Mouse (Mus musculus) embryonic facial prominence, embryonic 14.5 days (tissue): Measurements from ENCODE around the gene Ubqln3. TPM values are rescaled to one million over a fixed set of nuclear protein-coding genes. Genes with fewer than 3 reads are reported as not detected.

Source experiments
- ATAC-seq: fragments of 200-750 bp; cut with Nextera tagmentation; 2 replicates; pipeline ENCODE4 v1.8.0; 2017; ENCODE audit warnings: low read depth, moderate number of reproducible peaks, moderate TSS enrichment
- DNase-seq: peaks from one replicate; pipeline ENCODE4 v3.0.0-alpha.2; 2015; ENCODE audit warnings: low spot score
- H3K27ac ChIP-seq: fragments of 300-500 bp; sonication (generic); replicated peaks from 2 replicates; pipeline ENCODE4 v1.5.1; 2014; ENCODE audit warnings: low read depth, mild to moderate bottlenecking, low read length, moderate library complexity
- H3K27me3 ChIP-seq: fragments of 300-500 bp; sonication (generic); replicated peaks from 2 replicates; pipeline ENCODE4 v1.6.1; 2014; ENCODE audit warnings: low read length; ENCODE audit not compliant: control insufficient read depth, insufficient read depth
- H3K36me3 ChIP-seq: fragments of 300-500 bp; sonication (generic); 2 replicates; pipeline ENCODE4 v1.6.1; 2014; ENCODE audit warnings: low read length, mixed read lengths; ENCODE audit not compliant: control insufficient read depth, insufficient read depth
- H3K4me1 ChIP-seq: fragments of 300-500 bp; sonication (generic); 2 replicates; pipeline ENCODE4 v1.6.1; 2014; ENCODE audit warnings: antibody characterized with exemption, low read length; ENCODE audit not compliant: control insufficient read depth, insufficient read depth
- H3K4me2 ChIP-seq: fragments of 300-500 bp; sonication (generic); 2 replicates; pipeline ENCODE4 v1.6.1; 2014; ENCODE audit warnings: low read depth, mild to moderate bottlenecking, low read length, moderate library complexity, mixed read lengths
- H3K4me3 ChIP-seq: fragments of 300-500 bp; sonication (generic); 2 replicates; pipeline ENCODE4 v1.5.1; 2014; ENCODE audit warnings: low read depth, mild to moderate bottlenecking, low read length
- H3K9ac ChIP-seq: fragments of 300-500 bp; sonication (generic); 2 replicates; pipeline ENCODE4 v1.6.1; 2014; ENCODE audit warnings: low read depth, mild to moderate bottlenecking, low read length, moderate library complexity, mixed read lengths
- H3K9me3 ChIP-seq: fragments of 300-500 bp; sonication (generic); 2 replicates; pipeline ENCODE4 v1.6.1; 2016; ENCODE audit warnings: low read length; ENCODE audit not compliant: control insufficient read depth
- WGBS: fragments of 180-500 bp; shearing (Covaris S2); extraction: QIAGEN DNeasy Blood & Tissue Kit; methylation state at CpG from one replicate; pipeline ENCODE4 v1.1.7; 2014; 5-methylcytosine and 5-hydroxymethylcytosine counted together
- polyA plus RNA-seq: library from polyadenylated mRNA; unstranded; fragments of >200 nt; fragmentation: Nextera tagmentation; extraction: Ambion mirVana; gene quantifications from 2 replicates; pipeline ENCODE4 v1.2.1, GENCODE M21; 2014

Gene Ubqln3
- polyA plus RNA-seq, 1 experiment from 2014 or later = 0.21 TPM

GRCm38 (mm10) chr7:104137305-104137704, 5.8 kb downstream of the Ubqln3 start, which contains the start of gene Olfr643:
Olfr643 (minus strand) TSS chr7:104137405.
- H3K4me1 ChIP-seq = no peaks in the 10 kb centered on the region
- ATAC-seq = no peak
- H3K27me3 ChIP-seq = no peaks in the 10 kb centered on the region
- DNase-seq = no peak
- H3K9me3 ChIP-seq = no peaks in the 10 kb centered on the region
- WGBS = 87% methylated on average over 5 of the region's 5 CpGs
- H3K36me3 ChIP-seq = no peaks in the 10 kb centered on the region
- no peak within 1 kb of the TSS for H3K27ac ChIP-seq
- no peak within 1 kb of the TSS for H3K9ac ChIP-seq
- H3K4me3 ChIP-seq = no peak within 1 kb of the TSS
- no peak within 1 kb of the TSS for H3K4me2 ChIP-seq

DNA sequence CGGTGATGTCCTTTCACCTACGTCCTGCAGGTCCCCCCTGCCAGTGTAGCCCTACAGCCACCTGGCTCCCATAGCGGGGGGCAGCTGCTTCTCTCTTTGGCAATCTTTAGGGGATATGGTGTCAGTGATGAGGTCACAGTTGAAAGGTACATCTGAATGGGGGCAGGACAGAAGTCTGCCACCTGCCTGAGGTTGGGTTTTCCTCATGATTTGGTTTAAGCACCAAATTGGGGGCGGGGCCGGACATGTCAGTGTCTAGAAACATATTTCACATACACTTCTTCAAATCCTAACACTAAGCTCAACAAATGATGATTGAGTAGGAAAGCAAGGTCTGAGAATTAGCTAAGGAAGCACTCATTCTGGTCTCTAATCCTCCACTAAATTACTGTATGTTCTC, 13.4 kb downstream of the Ubqln3 start, which contains the start of gene Ubqln5:
Gene Ubqln5, minus strand, starts transcription at position 101 of the 400 bp plus-strand sequence.
- 91% methylated on average over 5 of the region's 5 CpGs for WGBS
- H3K27me3 ChIP-seq = no peaks in the 10 kb centered on the region
- H3K9ac ChIP-seq = no peak within 1 kb of the TSS
- no peaks in the 10 kb centered on the region for H3K4me1 ChIP-seq
- DNase-seq (no peak), ATAC-seq (no peak)
- no peaks in the 10 kb centered on the region for H3K36me3 ChIP-seq
- no peak within 1 kb of the TSS for H3K27ac ChIP-seq
- H3K4me2 ChIP-seq = no peak within 1 kb of the TSS
- H3K9me3 ChIP-seq = no peaks in the 10 kb centered on the region
- no peak within 1 kb of the TSS for H3K4me3 ChIP-seq

DNA sequence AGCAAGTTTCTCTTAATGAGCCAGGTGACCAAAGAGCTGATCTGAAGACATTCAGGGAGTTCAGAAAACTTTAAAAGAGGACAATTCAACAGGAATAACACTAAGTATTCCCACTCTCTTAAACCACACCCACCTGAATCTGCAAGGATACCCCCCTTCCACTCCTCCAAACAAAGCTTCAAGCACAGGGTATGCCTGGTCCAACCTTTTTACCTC, 38.4 kb downstream of the Ubqln3 start, which contains the start of gene Olfr646:
Gene Olfr646, plus strand, starts transcription at position 117 of the 216 bp plus-strand sequence.
- ATAC-seq = no peak
- H3K27me3 ChIP-seq = no peaks in the 10 kb centered on the region

GRCm38 (mm10) chr7:104103913-104104756, 38.9 kb downstream of the Ubqln3 start:
- DNase-seq (no peak), ATAC-seq (no peak)
- no peaks in the 10 kb centered on the region for H3K4me1 ChIP-seq
- H3K4me3 ChIP-seq = no peak overlapping the region
- H3K9ac ChIP-seq = no peak overlapping the region
- H3K27ac ChIP-seq = no peak overlapping the region
- 75% methylated on average over 4 of the region's 4 CpGs for WGBS
- H3K36me3 ChIP-seq = no peaks in the 10 kb centered on the region
- no peak overlapping the region for H3K4me2 ChIP-seq
- H3K27me3 ChIP-seq = no peaks in the 10 kb centered on the region
- H3K9me3 ChIP-seq = no peaks in the 10 kb centered on the region

More for the DNA sequence above, 38.4 kb downstream of the Ubqln3 start, which contains the start of gene Olfr646:
- H3K9me3 ChIP-seq = no peaks in the 10 kb centered on the region
- no peak within 1 kb of the TSS for H3K9ac ChIP-seq
- H3K4me2 ChIP-seq = no peak within 1 kb of the TSS
- no peaks in the 10 kb centered on the region for H3K36me3 ChIP-seq
- H3K4me1 ChIP-seq = no peaks in the 10 kb centered on the region
- H3K27ac ChIP-seq = no peak within 1 kb of the TSS
- no peak within 1 kb of the TSS for H3K4me3 ChIP-seq
- DNase-seq = no peak

Other genes with a start within 250 kb of the Ubqln3 start
- gene Olfr64, start 248.8 kb downstream of the Ubqln3 start, polyA plus RNA-seq = not detected in 2 replicates
- gene Olfr65, start 239.8 kb downstream of the Ubqln3 start, polyA plus RNA-seq = 0.13 and 0.35 TPM in 2 replicates
- gene Olfr631, start 214.5 kb downstream of the Ubqln3 start, polyA plus RNA-seq = not detected in 2 replicates
- gene Olfr632, start 208.9 kb downstream of the Ubqln3 start, polyA plus RNA-seq = not detected in 2 replicates
- not detected in 2 replicates for gene Olfr633, start 198.8 kb downstream of the Ubqln3 start, polyA plus RNA-seq
- not detected in 2 replicates for gene Olfr635, start 172.1 kb downstream of the Ubqln3 start, polyA plus RNA-seq
- gene Olfr638, start 144.5 kb downstream of the Ubqln3 start, polyA plus RNA-seq = not detected in 2 replicates
- not detected in 2 replicates for gene Olfr639, start 126.0 kb downstream of the Ubqln3 start, polyA plus RNA-seq
- gene Olfr640, start 117.7 kb downstream of the Ubqln3 start, polyA plus RNA-seq = 0.13 and 0.14 TPM in 2 replicates
- 0.10 TPM in 1 of 2 replicates, not detected in the other for gene Olfr641, start 107.8 kb downstream of the Ubqln3 start, polyA plus RNA-seq
- not detected in 2 replicates for gene Olfr642, start 90.6 kb downstream of the Ubqln3 start, polyA plus RNA-seq
- gene 4930516K23Rik, start 81.8 kb downstream of the Ubqln3 start, polyA plus RNA-seq = not detected in 2 replicates
- gene Olfr644, start 71.4 kb downstream of the Ubqln3 start, polyA plus RNA-seq = 0.21 and 0.38 TPM in 2 replicates
- not detected in 2 replicates for gene Olfr645, start 57.8 kb downstream of the Ubqln3 start, polyA plus RNA-seq
- not detected in 2 replicates for gene Olfr646, start 38.4 kb downstream of the Ubqln3 start, polyA plus RNA-seq
- not detected in 2 replicates for gene Ubqln5, start 13.5 kb downstream of the Ubqln3 start, polyA plus RNA-seq
- gene Olfr643, start 5.9 kb downstream of the Ubqln3 start, polyA plus RNA-seq = not detected in 2 replicates
- gene Ubqlnl, start 7.3 kb upstream of the Ubqln3 start, polyA plus RNA-seq = 0.17 and 0.45 TPM in 2 replicates
- 17.6 and 28.0 TPM in 2 replicates for gene Olfm5, start 21.6 kb upstream of the Ubqln3 start, polyA plus RNA-seq
- gene Olfr648, start 40.1 kb upstream of the Ubqln3 start, polyA plus RNA-seq = 0.17 and 0.18 TPM in 2 replicates
- gene Olfr649, start 52.7 kb upstream of the Ubqln3 start, polyA plus RNA-seq = not detected in 2 replicates
- 0.72 and 0.89 TPM in 2 replicates for gene Trim6, start 75.5 kb upstream of the Ubqln3 start, polyA plus RNA-seq
- gene Trim34a, start 101.2 kb upstream of the Ubqln3 start, polyA plus RNA-seq = 2.2 and 2.4 TPM in 2 replicates
- 0.19 and 0.47 TPM in 2 replicates for gene Trim5, start 144.8 kb upstream of the Ubqln3 start, polyA plus RNA-seq
- gene Trim12a, start 172.2 kb upstream of the Ubqln3 start, polyA plus RNA-seq = 7.2 and 7.6 TPM in 2 replicates
- gene Trim34b, start 186.2 kb upstream of the Ubqln3 start, polyA plus RNA-seq = not detected in 2 replicates
- 2.1 and 2.2 TPM in 2 replicates for gene Trim12c, start 210.1 kb upstream of the Ubqln3 start, polyA plus RNA-seq
- gene Trim30b, start 226.6 kb upstream of the Ubqln3 start, polyA plus RNA-seq = 0.29 TPM in 1 of 2 replicates, not detected in the other